Mouse (Mus musculus): ENCODE results near the gene Msto1.
"Not testable (repeated sequence)": the region's sequence is repeated elsewhere in the genome, so short reads cannot be mapped to it uniquely, and the experiment has no call there.

Msto1 gene

DNA sequence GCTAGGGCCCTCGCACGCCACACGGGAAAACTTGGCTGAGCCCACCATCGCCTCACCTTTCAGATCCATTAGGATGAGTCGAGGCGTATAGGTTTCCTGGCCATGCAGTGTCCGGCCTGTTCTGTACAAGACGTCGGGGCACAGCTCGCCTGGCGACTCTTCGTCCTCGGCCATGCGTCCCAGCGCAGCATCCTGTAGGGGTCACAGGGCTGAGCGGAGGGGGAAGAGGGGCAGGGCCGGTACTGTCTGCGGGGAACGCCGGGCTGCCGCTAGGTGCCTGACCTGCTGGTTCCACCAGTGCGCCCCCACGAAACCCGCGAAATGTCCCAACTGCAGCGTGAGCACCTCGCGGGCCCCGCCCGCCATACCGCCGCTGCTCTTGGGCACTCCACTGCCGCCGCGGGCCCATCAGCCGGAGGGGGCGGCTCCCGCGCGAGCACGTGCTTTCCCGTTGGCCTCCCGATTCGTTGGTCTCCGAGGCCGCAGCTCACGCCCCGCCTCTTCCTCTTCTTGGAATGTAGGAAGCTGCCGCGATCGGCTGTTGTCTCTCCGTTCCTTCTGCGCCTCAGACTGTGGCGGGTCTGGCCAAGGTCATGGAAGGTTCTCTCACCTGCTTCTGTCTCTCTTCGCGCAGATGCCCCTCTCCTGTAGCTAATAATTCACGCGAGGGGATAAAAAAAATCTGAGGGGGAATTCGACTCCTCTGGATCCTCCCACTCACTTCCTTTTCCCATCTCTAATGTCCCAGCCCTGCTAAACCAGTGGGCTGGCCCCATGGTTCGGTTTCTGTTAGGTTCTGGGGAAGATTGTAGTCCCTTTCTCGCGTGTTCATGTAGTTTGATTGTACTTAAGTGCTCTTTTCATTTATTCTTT, at the start of gene Msto1:
Gene Msto1 (minus strand): TSS at position 489 of the 873 bp plus-strand sequence.
- DNase-seq (ENCODE audit: low read depth, low spot score), result peak; percentile 62

DNA sequence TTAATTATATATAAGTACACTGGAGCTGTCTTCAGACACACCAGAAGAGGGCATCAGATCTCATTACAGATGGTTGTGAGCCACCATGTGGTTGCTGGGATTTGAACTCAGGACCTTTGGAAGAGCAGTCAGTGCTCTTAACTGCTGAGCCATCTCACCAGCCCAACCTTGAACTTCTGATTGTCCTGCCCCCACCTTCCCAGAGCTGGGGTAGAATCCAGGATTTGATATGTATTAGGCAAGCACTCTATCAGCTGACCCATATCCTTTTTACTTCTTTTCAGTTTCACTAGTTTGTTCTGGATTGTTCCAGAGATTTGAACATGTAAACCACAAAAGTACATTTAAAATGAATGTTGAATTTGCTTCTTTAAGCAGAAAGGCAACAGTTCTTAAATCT, 49.4 kb upstream of the Msto1 start:
- DNase-seq (ENCODE audit: low read depth, low spot score), result not testable (repeated sequence)

DNA sequence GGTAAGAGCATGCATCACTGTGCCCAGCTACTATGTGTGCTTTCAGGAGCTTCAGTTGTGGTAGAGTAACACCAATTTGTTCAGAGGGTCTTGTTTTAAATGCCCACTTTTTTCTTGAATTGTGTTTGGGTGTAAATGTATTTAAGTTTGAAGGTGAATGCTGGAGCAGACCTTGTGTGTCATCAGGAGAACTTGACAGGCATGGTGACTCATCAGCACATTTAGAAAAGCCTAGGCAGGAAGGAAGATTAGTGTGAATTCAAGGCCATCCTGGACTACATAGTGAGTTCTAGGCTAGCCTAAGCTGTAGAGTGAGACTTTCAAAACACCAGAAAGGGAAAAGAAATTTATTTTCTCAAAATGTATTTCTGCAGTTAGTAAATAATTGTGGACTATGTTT, 39.9 kb upstream of the Msto1 start:
- no peak for DNase-seq (ENCODE audit: low read depth, low spot score)

DNA sequence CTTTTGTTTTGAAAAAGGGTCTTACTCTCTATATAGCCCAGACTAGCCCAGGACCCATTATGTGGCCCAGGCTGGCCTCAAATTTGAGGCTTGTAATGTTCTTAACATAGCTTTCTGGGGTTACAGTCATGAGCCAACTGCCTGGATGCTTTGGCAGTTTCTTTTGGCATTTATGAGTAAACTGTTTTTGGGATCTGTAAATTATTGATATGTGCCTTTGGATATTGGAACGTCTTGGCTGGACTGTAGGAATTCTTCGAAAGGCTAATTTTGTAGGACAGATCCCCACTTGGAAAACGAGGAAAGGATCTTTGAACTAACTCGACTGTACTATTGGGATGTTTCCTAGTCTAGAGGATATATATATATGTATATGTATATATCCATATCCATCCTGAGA, 39.4 kb upstream of the Msto1 start:
- no peak for DNase-seq (ENCODE audit: low read depth, low spot score)

DNA sequence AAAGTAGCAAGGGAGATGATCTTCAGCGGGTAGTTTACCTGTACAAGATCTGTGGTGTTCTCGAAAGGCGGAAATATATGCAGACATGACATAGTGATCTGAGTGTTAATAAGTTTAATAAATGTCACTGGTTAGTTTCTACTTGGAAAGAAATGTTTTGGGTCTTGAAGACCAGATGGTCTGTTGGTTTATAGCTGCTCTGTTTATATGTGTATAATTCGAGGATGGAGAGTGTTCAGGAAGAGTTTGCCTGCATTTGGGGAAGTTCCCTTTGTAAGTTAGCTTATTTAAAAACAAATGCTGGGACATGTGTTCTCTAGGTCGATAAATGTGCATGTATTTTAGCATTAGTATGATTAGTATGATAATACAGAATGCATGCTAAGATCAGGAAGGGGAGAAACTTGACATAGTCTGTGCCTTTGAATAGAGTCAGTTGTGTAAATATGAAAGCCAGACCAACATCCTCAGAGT, 37.6 kb upstream of the Msto1 start:
- no peak for DNase-seq (ENCODE audit: low read depth, low spot score)

DNA sequence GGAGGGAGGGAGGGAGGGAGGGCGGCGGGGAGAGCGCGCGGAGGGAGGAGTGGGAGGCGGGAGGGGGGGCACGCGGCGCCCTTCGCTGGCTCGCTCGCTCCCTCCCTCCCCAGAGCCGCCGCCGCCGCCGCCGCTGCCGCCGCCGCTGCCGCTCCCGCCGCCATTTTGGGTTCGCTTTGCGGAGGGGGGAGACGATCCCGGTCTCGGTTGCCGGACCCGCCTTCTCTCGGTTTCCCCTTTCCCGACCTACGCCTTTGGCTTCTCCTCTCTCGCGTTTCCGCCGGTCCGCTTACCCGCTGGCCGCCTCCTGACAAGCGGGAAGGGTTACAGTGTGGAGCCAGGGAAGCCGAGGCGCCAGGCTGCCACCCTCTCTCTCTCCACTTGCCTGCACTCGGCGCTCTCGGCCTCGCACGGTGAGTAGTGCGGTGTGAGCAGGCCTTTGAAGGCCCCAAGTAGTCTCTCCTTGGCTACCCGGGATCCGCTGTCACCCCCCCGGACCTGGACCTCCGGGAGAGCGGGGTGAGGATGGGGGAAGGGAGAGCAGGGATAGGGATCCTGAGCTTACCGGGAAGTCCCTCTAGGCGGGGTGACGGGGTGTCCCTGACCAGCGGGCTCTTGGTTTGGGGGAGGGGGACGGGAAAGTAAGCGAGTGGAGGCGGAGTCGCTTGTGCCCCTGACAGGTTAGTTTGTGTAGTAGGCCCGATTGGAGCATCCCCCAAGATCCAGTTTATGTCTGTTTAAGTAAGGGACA, 37.0 kb upstream of the Msto1 start, which contains the start of the genes Ash1l and Dap3:
Gene Ash1l (plus strand): TSS at position 47 of the 751 bp plus-strand sequence.
Gene Dap3 (minus strand): TSS at position 606 of the 751 bp plus-strand sequence.
- peak; percentile 51 for DNase-seq (ENCODE audit: low read depth, low spot score)

DNA sequence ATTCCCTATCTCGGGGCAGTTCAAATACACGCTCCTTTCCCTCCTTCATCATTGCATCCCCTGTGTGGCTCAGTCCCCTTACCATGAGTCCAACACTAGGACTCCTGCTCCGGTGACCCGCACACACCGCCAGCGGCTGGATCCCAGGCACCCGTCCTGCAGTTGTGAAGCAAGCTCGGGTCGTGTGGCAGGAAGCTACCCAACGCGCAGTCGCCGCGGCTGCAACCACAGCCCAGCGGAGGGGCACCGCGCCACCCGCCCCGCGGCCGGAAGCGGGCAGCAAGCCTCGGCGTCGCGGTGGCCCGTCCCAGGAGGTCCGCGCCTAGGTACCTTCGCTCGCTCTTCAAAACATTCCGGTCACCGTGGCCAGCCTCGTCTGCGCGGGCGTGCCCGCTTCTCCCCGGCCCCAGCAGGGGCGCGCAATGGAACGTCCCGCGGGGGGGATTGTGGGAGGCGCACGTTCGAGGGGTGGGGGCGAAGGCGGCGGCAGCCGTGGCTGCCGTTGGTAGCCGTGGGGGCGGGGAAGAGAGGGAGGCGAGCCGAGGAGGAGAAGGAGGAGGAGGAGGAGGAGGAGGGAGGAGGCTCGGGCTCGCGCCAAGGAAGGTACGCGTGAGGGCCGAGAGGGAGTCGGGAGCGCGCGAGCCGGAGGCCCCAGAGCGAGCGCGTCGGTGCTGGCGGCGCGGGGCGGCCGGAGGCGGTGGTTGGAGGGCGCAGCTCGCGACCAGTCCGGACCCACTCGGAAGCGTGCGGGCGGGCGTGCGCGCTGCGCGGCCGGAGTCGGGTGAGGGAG, 36.2 kb upstream of the Msto1 start:
- peak; percentile 80 for DNase-seq (ENCODE audit: low read depth, low spot score)

DNA sequence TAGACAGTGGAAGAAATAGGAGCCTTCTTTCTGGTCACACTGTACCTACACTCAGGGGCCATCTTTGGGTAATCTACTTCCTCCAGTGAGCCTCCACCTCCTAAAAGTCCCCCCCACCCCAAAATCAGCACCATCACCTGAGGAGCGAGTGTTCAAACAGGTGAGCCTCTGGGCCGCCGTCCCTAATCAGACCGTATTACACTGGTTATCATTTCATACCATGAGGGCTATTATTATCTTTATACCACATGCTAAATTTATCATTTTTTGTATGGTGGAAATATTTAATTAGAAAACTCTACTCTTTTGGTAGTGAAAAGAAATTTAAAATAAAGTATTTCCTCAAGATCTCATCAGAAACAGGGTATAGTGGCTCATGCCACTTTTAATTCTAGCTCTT, 30.3 kb upstream of the Msto1 start:
- no peak for DNase-seq (ENCODE audit: low read depth, low spot score)

DNA sequence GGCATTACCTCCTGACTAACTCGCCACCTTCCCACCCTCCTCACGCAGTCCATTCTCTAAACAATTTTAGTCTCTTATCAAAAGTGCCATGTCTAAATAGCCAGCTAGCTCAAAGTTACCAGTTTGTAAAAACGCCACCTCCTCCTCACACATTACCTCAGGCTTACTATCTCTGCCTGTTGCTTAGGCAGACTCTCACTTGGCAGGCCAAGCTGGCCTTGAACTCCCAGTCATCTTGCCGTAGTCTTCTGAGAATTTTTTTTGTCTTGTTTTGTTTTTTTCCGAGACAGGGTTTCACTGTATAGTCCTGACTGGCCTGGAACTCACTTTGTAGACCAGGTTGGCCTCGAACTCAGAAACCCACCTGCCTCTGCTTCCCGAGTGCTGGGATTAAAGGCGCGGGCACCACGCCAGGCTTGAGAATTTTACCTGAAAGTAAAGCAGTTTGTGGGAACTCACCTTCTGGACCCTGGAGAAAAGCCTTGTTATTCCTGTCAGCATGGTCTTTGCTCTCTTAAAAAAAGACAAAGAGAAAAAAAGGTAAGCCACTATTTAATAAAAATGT, 28.6 kb upstream of the Msto1 start:
- no peak for DNase-seq (ENCODE audit: low read depth, low spot score)

DNA sequence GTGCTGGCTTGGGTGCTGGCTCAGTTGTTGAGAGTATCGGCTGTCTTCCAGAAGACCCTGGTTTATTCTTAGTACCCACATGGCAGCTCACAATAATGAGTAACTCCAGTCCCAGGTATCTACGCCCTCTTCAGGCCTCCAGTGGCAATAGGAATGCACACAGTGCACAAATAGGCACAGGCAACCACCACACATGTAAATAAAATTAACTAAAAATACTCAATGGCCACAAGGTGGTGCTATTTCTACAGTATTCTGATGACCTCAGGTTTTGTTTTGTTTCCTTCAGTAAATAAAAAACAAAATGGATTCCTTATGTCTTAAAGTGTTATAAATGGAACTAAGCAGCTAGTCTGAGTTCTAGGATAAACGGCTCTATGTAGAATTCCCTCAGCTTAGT, 25.9 kb upstream of the Msto1 start:
- DNase-seq (ENCODE audit: low read depth, low spot score), result peak; percentile 33

DNA sequence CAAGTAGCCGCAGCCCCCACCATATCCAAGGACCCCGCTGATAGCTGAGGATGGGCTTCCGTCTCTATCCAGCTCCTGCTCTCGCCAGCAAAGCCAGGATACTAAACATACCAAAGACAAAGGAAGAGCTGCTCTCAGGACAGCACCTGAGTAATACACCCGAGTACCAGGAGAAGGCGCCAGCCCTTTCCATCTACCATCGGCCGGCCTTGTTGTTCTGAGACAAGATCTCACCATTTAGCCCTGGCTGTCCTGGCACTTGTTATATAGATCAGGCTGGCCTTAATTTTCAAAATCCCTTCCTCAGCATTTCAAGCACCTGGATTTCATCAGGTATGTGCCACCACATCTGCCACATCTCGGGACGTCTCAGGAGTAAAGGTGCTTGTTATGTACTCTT, 25.3 kb upstream of the Msto1 start:
- DNase-seq (ENCODE audit: low read depth, low spot score), result no peak

DNA sequence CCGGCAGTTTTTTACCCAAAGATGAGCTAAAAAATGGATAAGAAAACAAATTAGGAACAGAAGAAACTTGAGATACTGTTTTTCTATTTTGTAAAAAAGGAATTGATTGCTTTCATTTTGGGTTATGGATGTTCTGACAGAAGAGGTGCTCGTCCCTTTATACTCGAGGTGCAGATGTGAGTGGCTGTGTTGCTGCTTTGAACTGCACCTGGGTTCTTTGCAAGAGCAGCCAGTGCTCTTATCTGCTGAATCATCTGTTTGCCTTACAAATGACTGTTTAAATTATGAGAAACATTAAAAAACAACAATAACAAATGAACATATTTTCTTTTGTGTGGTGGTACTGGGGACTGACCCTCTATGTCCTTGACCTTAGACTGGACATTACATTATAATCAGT, 15.7 kb upstream of the Msto1 start:
- no peak for DNase-seq (ENCODE audit: low read depth, low spot score)

DNA sequence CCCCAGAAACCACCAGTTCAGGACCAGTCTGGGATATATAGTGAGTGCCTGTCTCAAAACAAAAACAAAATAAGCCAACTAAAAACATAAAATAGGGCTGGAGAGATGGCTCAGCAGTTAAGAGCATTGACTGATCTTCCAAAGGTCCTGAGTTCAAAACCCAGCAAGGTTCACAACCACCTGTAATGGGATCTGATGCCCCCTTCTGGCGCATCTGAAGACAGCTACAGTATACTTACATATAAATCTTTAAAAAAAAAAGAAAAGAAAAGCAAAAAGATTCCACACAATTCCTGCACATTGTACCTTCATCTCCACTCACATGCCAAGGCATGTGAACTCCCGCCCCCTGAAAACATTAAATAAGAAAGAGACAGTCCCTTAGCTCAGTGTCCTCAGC, 11.9 kb upstream of the Msto1 start:
- DNase-seq (ENCODE audit: low read depth, low spot score), result no peak

DNA sequence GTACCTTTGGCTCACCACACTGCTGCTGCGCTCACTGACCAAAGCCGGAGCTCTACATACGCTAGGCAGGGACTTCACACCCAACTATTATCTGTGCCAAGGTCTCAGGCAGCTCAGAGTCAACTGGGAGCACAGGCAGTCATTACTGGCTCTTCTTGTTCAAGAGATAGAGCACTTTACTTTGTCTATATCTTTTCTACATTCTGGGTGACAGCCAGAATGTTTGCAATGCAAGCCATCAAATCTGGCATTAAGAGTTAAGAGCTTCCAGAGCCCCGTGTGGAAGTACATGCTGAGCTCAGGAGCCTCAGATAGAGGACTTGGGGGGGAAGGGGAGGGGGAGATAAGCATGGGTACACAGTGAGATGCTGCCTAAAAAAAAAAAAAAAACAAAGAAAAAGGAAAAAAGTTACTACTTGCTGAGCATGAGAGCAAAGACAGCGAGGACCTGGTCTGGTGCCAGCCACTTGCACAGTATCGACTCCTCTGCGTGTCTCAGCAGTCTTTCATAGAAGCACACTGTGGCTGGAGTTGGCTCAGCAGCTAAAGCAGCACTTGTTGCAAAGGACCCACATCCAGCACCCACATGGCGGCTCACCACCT, 10.3 kb upstream of the Msto1 start:
- DNase-seq (ENCODE audit: low read depth, low spot score), result no peak

DNA sequence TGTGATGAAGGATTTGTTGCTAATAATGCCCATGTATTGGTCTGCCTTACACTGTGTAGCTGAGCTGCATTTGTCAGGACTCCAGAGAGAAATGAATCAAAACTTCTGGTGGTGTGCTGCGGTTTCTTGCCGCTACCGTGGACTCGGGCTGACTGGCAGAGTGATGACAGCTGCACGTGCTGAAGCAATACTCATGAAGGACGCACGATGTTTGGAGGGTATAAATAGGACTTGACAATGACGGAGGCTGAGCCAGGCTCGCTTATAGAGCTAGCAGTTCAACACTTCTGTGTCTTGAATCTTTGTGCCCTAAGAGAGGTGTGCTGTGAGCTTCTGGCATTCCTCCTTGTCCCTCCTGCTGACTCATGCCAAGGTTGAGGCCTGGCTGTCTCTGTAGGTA, 7.6 kb upstream of the Msto1 start:
- DNase-seq (ENCODE audit: low read depth, low spot score), result no peak

DNA sequence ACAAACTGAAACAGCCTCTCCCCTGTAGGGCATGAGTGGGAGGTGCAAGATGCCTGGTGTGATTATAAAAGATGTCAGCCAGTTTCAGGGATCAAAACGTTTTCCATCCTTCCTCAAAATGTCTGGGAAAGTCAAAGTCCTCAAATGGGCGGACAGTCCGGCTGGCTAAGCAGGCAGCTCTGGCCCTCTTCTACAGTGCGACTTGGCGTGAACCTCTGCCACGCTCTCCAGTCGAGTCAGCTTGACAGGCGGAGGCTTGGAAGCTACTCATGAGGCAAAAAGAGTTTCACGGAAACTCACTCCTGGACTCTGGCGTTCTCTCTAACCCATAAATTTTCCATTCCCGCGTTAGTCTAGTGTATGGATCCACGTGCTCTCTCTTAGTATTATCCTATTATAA, 5.2 kb upstream of the Msto1 start:
- DNase-seq (ENCODE audit: low read depth, low spot score), result no peak

DNA sequence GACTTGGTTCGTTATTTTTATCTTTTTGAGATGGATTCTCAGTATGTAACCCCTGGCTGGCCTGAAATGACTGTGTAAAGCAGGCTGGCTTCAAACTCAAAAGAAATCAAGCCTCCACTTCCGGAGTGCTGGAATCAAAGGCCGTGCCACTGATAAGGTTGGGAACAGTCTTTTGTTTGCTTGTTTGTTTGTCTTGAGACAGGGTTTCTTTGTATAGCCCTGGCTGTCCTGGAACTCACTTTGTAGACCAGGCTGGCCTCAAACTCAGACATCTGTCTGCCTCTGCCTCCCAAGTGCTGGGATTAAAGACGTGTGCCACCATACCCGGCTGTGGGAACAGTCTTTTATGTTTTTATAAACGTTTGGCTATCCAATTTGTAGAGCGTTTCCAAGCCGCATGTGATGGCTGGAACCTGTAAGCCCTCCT, 598 bp upstream of the Msto1 start:
- DNase-seq (ENCODE audit: low read depth, low spot score), result no peak

DNA sequence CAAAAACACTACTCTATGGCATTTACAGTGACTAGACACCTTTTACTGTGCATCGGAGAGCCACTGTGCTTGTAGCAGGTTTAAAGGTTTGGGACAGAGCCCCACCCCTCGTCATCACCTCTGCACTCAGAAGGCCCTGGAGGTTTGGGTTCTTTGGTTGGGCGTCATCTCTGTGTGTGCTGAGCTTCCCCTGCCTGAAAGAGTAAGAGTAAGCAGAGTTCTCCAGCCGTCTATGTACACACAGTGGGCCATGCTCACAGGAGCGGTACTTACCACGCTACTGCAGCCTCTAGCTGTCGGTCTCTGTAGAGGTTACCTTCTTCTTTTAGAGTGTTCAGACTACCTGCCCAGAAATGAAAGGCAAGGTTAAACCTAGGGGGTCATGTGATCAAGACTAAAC, 1.2 kb downstream of the Msto1 start:
- no peak for DNase-seq (ENCODE audit: low read depth, low spot score)

DNA sequence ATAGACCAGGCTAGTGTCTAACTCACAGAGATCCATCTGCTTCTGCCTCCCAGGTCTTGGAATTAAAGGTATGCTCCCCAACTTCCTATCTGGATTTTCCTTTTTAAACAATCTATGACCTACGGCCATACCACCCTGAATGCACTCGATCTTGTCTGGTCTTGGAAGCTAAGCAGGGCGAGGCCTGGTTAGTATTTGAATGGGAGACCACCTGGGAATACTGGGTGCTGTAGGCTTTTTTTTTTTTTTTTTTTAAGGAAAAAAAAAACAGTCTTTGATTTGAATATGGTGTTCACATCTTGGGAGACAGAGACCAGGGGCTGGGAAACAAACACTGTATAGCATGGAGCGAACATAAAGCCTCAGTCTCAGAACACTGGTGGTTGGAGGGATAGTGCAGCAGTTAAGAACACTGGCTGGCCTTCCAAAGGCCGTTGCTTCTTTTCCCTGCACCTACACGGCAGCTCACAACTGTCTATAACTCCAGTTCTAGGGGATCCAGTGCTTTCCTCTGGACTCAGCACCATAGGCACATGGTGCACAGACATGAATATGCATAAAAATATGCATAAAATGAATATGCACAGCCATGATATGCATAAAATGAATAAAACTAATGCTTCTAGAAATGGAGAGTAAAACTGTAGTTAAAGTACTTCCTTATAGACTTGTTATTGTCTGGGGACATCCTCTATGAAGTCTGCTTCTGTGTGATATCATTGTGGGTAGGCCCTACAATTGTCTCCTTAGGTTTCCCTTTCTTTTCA, 7.2 kb downstream of the Msto1 start:
- DNase-seq (ENCODE audit: low read depth, low spot score), result no peak

DNA sequence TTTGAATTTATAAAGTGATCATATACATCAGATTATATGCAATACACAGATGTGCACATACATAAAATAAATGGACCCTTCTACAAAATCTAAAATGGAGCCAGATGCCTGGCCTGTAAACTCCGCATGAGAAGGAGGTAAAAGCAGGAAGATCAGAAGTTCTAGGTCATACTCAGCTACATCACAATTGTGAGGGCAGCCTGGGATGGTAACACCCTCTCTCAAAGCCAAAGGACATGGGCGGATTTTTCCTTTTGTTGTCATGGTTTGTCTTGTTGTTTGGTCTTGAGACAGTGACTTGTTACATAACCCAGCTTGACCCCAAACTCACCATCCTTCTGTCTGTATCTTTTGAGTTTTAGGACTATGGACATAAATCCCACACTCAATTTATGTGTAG, 8.1 kb downstream of the Msto1 start:
- DNase-seq (ENCODE audit: low read depth, low spot score), result no peak
